Mouse (Mus musculus) liver, embryonic 14.5 days (tissue): ENCODE measurements around the gene Bub1b.

Experiments
- CTCF ChIP-seq: IDR thresholded peaks from 2 replicates; pipeline ENCODE4 v1.5.1; 2016; ENCODE audit warnings: antibody characterized with exemption, low read depth, control low read depth
- EP300 ChIP-seq: IDR thresholded peaks from 2 replicates; pipeline ENCODE4 v1.6.1; 2016; ENCODE audit warnings: antibody characterized with exemption, low read depth

- TF ChIP-seq CTCF = no peak
- no peak for TF ChIP-seq EP300
These were observed 58.8 kb downstream of the Bub1b start for GRCm38 (mm10) chr2:118656688-118657281.
